Mouse (Mus musculus) liver, postnatal 0 days (tissue): Measurements from ENCODE around the gene Spag9.

Experiments
- CTCF ChIP-seq: sonication (generic); IDR thresholded peaks from 2 replicates; pipeline ENCODE4 v1.5.1; 2016; ENCODE audit warnings: antibody characterized with exemption, low read depth
- EP300 ChIP-seq: IDR thresholded peaks from 2 replicates; pipeline ENCODE4 v1.6.1; 2016; ENCODE audit warnings: antibody characterized with exemption, low read depth, mild to moderate bottlenecking

DNA sequence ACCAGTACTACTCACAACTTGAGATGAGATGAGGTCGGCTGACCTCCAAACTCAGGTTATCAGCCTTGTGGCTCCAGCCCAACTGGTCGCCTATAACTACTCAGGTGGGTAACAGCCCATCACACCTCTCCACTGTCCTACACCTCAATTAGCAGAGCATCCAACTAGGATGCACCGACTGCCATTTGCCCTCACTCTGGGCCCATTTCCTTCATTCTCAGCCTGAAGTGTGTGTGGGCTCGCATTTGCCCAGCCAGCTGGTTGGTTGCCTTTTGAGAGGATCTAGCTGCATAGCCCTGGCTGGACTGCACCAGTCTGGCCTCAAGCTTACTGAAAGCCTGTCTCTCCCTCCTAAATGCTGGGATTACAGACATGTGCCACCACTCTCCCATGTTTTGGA lies 38.1 kb upstream of the Spag9 start:
- TF ChIP-seq CTCF (no peak), EP300 (no peak)
